Mouse (Mus musculus) T-helper 1 cell (primary cell): ENCODE measurements around the gene Tmx1.

ENCODE experiments used
- in situ Hi-C: fragments of 300-600 bp; cut with MboI, MseI; formaldehyde crosslinking; loops from one replicate; pipeline ENCODE4 v1.15.1; 2025; ENCODE audit warnings: high pct_unique_total_duplicates

Gene Tmx1

GRCm38 (mm10) chr12:70452726-70453645, at the start of gene Tmx1:
Gene Tmx1 (plus strand): TSS chr12:70453095.
- in situ Hi-C loops = loop anchor here (25.0 kb wide), 1 partner anchor 684 kb away; the partner anchor contains the start of genes 2700049A03Rik and Timm9

- in situ Hi-C loops = no loop called here
Measured at GRCm38 (mm10) chr12:70404327-70404726, 48.6 kb upstream of the Tmx1 start.

DNA sequence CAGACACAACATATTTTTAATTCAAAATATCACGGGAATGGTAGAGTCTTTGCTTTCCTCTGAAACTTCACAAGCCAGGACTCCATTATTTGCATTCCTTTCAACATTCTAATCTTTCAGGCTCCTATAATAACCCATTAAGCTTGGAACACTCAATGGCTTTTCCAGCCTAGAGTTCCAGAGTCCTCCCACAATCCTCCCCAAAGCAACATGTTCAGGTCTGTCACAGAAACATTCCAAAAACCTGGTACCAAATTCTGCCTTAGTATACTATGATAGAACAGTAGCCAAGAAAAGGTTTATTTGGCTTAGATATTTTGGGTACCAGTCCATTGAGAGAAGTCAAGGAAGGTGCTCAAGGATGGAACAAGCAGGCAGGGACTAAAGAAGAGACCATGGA, 44.5 kb upstream of the Tmx1 start:
- in situ Hi-C loops = no loop called here

- in situ Hi-C loops = no loop called here
Measured at GRCm38 (mm10) chr12:70409600-70409999, 43.3 kb upstream of the Tmx1 start.

GRCm38 (mm10) chr12:70420216-70420615, 32.7 kb upstream of the Tmx1 start:
- in situ Hi-C loops = loop anchor here (5.0 kb wide), 1 partner anchor 203 kb away; no protein-coding TSS in a partner anchor

GRCm38 (mm10) chr12:70421028-70421427, 31.9 kb upstream of the Tmx1 start:
- in situ Hi-C loops = loop anchor here (5.0 kb wide), 1 partner anchor 204 kb away; no protein-coding TSS in a partner anchor

DNA sequence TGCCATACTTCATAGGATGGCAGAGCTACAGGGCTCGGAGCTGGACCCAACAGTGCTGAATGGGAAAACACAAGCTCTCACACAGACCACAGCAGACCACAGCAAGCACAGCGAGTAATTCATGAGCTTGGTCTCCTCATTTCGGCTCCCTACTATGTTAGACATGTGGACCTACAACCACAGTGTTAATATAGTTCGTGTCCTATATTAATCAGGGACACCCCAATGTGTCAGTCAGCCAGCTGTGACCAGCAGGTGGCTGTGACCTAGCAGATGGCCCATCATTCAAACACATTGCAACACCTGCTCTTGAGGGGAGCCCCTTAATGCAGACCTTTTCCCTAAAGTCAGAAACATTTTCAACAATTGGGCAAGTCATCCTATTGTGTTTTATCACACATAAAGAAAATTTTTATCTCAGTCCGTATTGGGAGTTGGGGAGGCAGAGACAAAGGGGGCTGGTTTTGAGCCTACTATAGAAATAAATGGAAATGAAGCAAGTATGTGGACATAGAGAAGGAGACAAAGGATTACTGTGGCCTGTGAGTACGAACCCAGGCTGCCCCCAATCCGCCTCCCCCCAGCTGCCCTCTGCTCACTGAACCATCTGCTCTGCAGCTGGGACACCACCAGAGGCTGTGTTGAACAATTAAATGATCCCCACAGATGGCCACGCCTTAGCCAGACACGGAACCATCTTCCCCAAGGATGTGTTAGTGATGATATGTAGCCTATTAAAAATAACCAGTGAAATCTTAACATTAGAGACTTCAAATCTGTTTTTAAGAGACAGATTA, 30.4 kb upstream of the Tmx1 start:
- in situ Hi-C loops = loop anchor here (5.0 kb wide), 1 partner anchor 205 kb away; no protein-coding TSS in a partner anchor

DNA sequence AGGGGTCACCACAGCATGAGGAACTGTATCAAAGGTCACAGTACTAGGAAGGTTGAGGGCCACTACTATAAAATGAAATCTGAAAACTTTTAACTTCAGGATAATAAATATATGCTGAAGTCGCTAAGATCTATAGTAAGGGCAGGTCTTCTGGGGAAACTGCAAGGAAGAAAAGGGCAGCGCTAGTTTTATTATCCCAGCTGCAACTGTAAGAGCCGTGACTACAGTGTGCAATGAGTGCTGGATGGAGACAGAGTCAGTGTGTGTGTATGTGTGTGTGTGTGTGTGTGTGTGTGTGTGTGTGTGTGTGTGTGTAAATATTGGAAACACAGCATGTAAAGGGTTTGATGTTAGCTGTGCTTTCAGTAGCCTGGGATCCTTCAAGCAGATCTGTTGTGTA, 25.0 kb upstream of the Tmx1 start:
- in situ Hi-C loops = no loop called here

- in situ Hi-C loops = loop anchor here (5.0 kb wide), 1 partner anchor 187 kb away; no protein-coding TSS in a partner anchor
Measured at GRCm38 (mm10) chr12:70429637-70430036, 23.3 kb upstream of the Tmx1 start.

GRCm38 (mm10) chr12:70430307-70430950, 22.5 kb upstream of the Tmx1 start:
- in situ Hi-C loops = loop anchor here (5.0 kb wide), 1 partner anchor 188 kb away; no protein-coding TSS in a partner anchor

DNA sequence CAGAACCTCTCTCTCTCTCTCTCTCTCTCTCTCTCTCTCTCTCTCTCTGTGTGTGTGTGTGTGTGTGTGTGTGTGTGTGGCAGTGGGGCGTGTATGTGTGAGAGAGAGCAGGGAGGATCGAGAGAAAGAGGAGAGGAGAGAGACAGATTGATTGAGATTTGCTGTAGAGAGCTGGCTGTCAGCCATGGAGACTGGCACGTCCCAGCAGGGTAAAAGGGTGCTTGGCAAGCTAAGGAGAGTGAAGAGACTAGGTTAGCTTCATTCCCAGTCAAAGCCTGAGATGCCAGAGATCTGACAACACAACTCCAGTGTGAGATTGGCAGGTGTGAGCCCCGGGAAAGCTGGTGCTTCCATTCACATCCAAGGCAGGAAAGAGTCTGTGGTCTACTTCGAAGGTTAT, 21.5 kb upstream of the Tmx1 start:
- in situ Hi-C loops = loop anchor here (5.0 kb wide), 1 partner anchor 189 kb away; no protein-coding TSS in a partner anchor

DNA sequence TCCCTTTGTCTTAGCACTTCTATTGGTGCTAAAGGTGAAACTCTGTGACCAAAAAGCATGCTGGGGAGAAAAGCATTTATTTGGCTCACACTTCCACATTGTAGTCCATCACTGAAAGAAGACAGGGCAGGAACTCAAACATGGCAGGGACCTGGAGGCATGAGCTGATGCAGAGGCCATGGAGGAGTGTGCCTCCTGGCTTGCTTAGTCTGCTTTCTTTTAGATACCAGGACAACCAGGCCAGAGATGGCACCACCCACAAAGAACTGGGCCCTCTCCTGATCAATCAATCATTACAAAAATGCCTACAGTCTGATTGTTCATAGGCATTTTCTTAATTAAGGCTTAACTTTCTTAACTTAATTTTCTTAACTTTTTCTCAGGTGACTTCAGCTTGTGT, 2.9 kb upstream of the Tmx1 start:
- in situ Hi-C loops = loop anchor here (25.0 kb wide), 1 partner anchor 687 kb away; the partner anchor contains the start of genes 2700049A03Rik and Timm9

DNA sequence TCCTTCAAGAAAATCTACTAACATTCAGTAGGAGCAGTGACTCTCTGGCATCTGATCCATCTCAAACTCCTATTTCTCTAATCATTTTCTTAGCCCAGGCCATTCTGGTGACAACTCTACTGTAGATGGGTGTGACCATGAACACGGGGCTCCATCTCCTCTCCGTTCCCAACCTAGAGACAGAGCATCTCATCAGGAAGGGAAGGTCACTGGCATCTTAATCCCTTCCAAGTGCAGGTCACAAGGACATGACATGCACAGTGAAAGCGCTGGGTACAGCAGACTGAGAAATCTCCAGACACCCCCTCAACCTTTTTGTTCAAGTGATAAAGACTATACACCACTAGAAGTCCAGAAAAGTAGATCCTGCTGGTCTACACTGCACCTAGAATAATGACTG, 1.4 kb upstream of the Tmx1 start:
- in situ Hi-C loops = loop anchor here (25.0 kb wide), 1 partner anchor 686 kb away; the partner anchor contains the start of genes 2700049A03Rik and Timm9

DNA sequence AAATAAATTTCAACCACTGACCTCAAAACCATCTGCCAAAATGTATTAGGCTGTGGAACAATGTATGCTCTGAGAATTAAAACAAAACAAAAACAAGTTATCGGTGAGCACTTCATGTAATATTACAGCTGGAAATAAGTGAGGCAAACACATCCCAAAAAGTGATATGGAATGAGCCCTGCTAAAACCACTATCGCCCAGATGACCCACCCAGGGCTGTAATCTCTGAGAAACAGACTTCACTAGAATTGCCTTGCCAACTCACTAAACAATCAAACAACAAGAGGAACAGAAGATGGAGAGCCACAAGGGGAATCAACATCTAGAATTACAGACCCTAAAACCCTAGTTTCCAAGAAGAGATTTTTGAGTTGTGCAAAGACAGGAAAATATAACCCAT, 752 bp upstream of the Tmx1 start:
- in situ Hi-C loops = loop anchor here (25.0 kb wide), 1 partner anchor 685 kb away; the partner anchor contains the start of genes 2700049A03Rik and Timm9

DNA sequence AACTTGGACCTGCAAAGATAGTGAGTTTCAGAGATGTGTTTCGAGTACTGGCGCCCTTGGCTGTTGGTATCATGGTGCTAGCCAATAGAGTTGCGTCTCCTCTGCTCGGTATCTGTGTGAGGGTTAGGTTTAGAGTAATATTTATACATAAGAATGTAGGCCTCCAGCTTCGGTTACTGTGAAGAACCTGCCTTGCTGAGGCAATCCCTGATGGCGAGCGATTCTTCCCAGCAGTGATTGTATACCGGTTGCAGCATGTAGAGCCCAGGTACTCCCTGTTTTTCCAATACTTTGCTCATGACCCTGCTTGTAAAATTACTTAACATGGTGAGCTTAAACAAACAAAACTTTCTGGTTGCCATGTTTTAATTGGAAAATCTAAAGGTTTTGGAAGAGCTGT, 2.3 kb downstream of the Tmx1 start:
- in situ Hi-C loops = loop anchor here (25.0 kb wide), 1 partner anchor 682 kb away; the partner anchor contains the start of genes 2700049A03Rik and Timm9

GRCm38 (mm10) chr12:70459546-70459945, 6.7 kb downstream of the Tmx1 start:
- in situ Hi-C loops = loop anchor here (25.0 kb wide), 1 partner anchor 678 kb away; the partner anchor contains the start of genes 2700049A03Rik and Timm9

GRCm38 (mm10) chr12:70464016-70464415, 11.1 kb downstream of the Tmx1 start:
- in situ Hi-C loops = loop anchor here (25.0 kb wide), 1 partner anchor 673 kb away; the partner anchor contains the start of genes 2700049A03Rik and Timm9

DNA sequence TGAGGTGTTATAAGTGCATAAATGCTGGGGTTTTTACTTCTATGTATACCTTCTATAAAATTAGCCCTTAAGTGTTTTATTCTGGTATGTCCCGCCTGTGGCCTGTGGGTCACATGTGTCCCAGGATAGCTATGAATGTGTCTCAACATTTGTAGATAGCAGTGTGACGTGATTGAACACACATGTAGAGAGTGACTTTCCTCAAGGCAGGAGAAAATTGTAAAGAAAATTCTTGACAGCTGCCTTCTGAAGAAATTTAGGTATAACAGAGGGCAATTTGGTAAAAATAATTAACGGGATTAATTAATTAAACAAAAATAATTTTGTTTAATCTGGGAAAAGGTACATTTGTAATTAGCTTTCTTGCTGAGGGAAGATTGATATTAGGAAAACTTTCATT, 22.4 kb downstream of the Tmx1 start:
- in situ Hi-C loops = no loop called here

DNA sequence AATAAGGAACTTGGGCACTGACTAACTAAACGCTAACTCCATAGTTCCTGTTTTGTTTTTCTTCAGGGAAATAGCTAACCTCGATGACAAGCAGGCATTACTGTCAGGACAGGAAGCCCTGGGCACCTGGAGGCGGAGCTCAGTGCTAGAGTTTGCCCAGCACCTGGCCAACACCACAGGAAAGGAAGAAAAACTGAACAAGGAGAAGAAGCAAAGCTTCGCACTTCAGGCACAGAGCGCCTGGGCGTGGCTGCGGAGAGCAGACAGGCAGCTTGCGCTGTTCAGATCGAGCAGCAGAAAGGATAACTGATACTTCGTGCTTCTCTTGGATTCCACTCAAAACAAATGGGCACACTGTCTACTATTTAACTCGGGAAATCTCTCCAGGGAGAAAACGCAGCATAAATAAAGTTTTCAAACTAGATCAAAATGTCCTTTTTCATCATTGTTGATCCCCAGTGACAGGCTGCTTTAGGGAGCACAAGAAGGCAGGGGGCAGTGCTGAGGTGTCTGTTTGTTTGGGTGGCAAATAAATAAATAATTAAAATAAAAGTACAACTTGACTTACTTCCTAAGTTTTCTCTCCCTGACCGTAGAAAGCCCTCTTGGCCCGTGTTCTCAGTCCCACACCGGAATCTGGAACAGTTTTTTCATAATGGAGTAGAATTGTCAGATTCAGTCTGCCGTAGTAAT, 24.1 kb downstream of the Tmx1 start:
- in situ Hi-C loops = no loop called here

DNA sequence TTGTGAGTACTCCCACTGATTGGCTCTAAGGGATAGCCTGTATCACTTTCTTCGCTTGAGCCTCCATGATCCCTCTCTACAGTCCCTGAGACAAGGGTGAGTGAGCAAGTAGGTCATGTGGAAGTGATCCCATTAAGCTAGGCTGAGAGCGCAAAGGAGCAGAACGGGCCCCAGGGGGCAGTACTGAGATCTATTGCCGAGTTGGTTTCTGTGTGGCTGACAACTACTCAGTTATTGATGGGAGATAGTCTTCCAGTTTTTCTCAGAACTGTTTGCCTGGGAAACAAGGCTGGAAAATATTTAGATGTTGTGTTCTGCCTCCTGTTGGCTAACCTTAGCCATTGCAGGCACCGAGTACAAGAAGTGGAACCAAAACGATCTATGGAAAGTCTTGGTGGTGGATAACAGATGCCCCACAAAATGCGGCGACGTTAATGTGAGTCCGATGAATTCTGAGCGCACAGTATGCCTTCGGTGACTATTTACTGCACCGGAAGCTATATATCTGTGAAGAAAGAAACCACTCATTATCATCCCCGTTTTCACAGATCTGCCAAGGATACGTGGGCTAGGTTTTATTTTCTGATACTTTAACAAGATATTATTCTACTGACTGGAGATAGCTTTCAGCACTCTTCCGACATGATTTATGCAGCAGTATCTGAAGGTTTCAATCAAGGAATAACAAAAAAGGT, 24.8 kb downstream of the Tmx1 start:
- in situ Hi-C loops = no loop called here
